Mouse (Mus musculus) right cerebral cortex, postnatal 14 days (tissue): ENCODE data around the gene Fbp2.

ENCODE experiments used
- DNase-seq: peaks from one replicate; pipeline ENCODE4 v3.0.0; 2022

Gene Fbp2

DNA sequence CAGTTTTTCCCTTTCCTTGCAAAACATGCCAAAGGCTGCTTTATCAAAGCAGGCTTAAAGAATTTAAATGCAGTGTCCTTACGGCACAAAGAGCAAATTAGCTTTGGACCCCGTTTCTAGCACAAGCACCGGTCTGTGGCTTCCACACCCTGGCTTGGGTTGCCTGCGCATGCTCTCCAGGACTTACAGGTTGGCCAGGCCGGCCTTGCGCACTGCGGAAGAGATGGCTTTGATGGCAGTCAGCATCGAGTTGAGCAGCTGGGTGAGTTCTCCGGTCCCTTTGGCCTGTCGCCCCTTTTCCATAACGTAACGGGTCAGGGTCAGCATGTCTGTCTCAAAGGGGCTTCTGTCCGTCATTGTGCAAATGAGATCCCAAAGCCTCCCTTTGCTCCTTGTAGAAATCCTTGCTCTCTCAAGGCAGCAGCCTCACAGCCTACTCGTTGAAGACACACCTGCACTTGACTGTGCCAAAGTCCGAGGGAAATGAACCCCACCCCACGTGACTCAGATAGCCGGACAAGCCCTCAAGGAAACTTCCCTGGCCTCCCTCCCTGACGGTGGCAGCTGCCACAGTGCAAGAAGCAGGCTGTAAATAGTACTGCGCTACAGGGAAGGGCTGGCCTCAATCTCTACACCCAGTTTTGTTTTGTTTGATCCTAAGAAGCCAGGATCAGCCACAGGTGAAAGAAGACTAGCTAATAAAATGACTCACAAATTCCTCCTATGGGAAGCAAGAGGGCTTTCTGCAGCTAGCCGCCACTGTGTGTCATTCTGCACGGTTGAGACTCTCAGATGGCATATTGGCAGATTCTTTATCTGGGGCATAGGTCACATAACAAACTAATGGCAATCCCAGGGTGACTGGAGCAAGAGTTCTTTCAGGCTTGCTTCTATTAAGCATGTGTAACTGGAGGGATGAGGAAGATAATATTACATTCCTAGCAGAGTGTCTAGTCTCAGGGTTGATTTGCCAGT lies at the start of gene Fbp2:
Fbp2 (minus strand) TSS at position 482 of the 975 bp plus-strand sequence.
- DNase-seq = no peak

DNA sequence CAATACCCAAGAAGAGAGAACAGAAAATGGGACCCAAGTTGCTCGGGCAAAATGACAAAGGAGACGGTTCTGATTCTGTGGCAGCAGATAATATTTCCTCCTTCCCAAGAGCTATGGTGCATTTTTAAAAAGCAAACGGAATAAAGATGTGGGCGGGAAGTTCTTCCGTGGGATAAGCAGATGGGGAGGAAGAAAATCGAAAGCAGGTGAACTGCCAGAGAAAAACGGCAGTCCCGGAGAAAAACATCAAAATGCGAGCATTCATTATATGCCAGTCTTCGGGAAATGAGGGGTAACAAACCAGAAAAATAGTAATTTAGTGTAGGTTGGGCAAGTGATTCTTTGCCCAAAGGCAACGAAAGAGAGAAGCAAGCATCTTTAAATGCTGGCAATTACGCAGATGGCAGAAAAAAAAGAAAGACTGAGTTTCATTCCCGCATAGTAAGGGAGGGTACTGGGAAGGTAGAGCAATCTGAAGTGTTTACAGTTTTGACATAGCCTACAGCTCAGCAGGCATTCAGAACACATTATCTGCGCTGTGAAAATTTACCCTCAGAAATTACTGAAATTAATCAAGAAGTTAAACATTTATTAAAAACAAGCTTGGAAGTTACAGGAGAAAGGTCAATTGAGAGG lies 49.4 kb upstream of the Fbp2 start:
- DNase-seq = no peak

- DNase-seq = no peak
Observed at GRCm38 (mm10) chr13:62901139-62901538, 42.9 kb upstream of the Fbp2 start.

DNA sequence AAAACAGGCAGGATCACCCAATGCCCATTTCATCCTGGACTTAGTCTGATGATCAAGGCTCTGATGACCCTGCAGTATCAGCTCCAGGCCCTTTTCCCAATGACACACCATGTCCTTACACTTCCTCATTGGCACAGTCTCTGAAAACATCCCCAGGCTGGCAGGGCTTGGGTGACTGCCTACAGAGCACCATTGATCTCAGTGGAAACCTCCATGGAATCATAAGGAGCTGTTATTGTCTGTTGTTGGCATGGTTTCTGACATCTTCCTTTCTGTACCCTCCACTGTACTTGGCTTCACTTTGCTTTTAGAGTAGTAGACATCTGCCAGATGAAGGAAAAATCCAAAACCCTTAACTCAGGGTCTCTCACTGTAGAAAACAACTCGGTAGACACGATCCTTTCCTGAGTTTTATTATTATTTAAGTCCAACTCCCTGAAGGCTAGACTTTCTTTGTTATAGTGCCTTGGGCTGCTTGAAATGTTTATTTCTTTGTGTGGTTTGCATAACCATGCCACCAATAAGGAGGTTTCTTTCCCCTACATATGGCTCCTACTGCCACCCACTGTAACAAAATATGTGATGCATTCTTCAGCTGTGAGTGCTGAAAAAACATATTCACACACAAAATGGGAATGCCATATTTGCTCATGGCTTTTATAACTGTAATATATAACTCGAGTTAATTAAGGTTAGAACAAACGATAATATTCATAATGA lies 39.9 kb upstream of the Fbp2 start:
- DNase-seq = no peak

GRCm38 (mm10) chr13:62893044-62893842 lies 35.0 kb upstream of the Fbp2 start:
- no peak for DNase-seq

DNA sequence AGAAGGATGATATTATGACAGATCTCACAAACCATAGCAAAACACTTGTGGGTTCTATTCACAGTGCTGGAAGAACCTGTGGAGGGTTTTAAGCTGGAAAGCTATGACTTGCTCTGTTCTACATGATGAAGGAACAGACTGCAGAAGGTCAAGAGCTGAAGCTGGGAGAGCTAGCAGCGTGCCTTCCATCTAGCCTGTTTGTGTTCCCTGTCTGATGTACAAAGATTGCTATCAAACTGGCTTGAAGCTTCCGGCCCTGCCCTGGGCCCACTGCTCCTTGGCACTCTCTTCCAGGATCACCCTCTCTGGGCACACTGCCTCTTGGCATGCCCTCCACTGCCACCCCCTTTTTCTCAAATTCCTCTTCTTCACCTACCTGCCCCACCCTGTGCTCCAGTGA lies 31.1 kb upstream of the Fbp2 start:
- DNase-seq = no peak

DNA sequence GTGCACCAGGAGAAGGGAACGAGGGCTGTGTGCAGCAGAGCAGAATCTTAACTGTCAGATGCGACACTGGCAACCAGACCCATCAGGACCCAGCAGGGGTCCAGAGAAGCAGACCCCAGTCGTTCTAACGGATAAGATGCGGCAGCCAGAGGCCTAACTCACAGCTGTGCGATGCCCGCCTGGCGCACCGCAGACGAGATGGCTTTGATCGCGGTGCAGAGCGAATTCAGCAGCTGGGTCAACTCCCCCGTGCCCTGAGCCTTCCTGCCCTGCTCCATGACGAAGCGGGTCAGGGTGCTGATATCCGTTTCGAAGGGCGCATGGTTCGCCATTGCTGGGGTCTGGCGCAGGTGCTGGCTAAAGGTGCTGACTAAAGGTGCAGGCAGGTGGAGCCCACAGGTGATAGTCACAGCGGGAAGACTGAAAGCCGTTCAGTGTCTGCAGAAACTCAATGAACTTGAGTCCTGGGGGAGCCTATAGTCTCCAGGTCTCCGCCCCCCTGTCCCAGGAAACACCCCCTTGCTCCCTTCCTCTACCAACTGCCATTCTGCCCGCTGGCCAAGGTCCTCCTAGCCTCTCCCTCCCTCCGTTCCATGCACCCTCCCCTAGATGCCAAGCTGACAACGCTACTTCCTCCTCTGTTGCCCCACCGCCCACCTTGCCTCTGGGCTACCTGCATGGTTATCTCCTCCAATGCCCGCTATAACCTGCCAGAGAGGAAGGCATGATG lies 29.7 kb upstream of the Fbp2 start, which contains the start of gene Fbp1:
Fbp1 (minus strand) TSS at position 571 of the 730 bp plus-strand sequence.
- DNase-seq = no peak

- no peak for DNase-seq
Observed at GRCm38 (mm10) chr13:62884536-62884935, 26.3 kb upstream of the Fbp2 start.

- DNase-seq = no peak
Observed at GRCm38 (mm10) chr13:62883925-62884324, 25.7 kb upstream of the Fbp2 start.

GRCm38 (mm10) chr13:62883436-62883835 lies 25.2 kb upstream of the Fbp2 start:
- no peak for DNase-seq

- no peak for DNase-seq
Observed at GRCm38 (mm10) chr13:62882856-62883255, 24.6 kb upstream of the Fbp2 start.

DNA sequence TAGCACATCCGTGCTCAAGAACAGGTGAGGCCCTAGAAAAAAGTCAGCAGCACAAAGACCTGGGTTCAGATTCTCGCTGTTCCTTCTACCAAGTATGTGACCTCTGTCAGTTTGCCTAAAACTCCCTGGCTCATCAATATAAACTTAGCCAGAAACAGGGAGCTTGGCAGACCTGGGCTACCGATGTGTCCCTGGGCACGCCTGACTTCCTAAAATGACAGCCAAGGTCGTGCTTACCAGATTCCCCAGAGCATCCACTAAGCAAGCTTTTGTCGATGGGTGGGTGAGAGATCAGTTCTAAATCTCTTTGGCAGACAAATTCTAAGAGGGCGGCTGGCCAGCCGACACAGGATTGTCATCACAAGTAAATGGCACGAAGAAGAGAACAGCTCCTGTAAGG lies 23.1 kb upstream of the Fbp2 start:
- DNase-seq = no peak

- no peak for DNase-seq
Observed at GRCm38 (mm10) chr13:62879831-62880615, 21.8 kb upstream of the Fbp2 start.

- no peak for DNase-seq
Observed at GRCm38 (mm10) chr13:62879411-62879810, 21.2 kb upstream of the Fbp2 start.

DNA sequence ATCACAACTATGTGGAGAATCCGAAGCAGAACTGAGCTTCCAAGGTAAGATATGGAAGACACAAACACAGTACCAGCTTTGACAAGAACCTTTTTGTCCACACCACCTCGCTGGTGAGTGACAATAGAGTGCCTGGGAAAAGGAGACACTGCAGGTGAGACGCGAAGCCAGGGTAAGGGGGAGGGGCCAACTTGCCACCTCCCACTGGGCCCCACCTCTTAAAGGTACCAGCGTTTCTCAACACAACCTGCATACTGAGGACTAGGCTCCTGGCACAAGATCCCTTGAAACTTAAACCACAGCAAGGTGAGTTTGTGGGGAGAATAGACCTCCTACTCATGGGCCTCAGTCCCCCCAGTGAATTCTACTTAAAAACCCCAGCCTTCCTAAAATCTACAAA lies 19.0 kb upstream of the Fbp2 start:
- DNase-seq = no peak

DNA sequence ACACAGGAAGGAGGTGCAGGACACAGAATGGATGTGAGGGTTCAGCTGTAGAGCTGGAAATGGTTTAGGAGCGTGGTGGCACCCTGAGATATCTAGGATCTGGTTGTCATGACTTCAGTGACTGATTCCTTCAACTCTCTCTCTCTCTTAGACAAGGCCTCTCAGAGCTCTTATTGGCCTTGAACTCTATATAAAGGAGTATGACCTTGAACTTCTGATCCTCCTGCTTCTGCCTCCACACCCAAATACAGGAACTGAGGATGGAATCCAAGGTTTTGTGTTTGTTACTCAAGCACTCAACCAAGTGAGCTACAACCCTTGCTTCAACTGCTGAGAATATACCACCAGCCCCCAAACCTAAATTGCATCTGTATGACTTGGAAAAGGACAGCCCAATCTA lies 17.9 kb upstream of the Fbp2 start:
- no peak for DNase-seq

- DNase-seq = no peak
Observed at GRCm38 (mm10) chr13:62872252-62872651, 14.0 kb upstream of the Fbp2 start.

- DNase-seq = no peak
Observed at GRCm38 (mm10) chr13:62870605-62871004, 12.4 kb upstream of the Fbp2 start.

- DNase-seq = no peak
Observed at GRCm38 (mm10) chr13:62866817-62867216, 8.6 kb upstream of the Fbp2 start.

- no peak for DNase-seq
Observed at GRCm38 (mm10) chr13:62865651-62866315, 7.6 kb upstream of the Fbp2 start.
